Mouse (Mus musculus): ENCODE results near the gene Efr3b. TPM values are rescaled to one million over a fixed set of nuclear protein-coding genes. Genes with fewer than 3 reads are reported as not detected.
"Not testable (repeated sequence)": the region's sequence is repeated elsewhere in the genome, so short reads cannot be mapped to it uniquely, and the experiment has no call there.

Efr3b gene
- polyA plus RNA-seq, 1 experiment from 2014 or later = 3.5 TPM

- Histone ChIP-seq H3K9ac (no peak overlapping the region), H3K4me3 (no peak overlapping the region), H3K27ac (no peak overlapping the region), H3K27me3 (no peaks in the 10 kb centered on the region), H3K4me2 (no peak overlapping the region), H3K36me3 (peaks cover 25% of the 10 kb centered on the region; the same call in 1 of the 2 replicates), H3K9me3 (no peaks in the 10 kb centered on the region), H3K4me1 (no peaks in the 10 kb centered on the region)
- no peak for ATAC-seq (ENCODE audit: insufficient number of reproducible peaks, low FRiP score, low TSS enrichment, low read depth)
- 62% methylated on average over 9 of the region's 9 CpGs for WGBS
Observed at GRCm38 (mm10) chr12:3968380-3968779, 70.3 kb downstream of the Efr3b start.

GRCm38 (mm10) chr12:3967196-3967595 is 71.5 kb downstream of the Efr3b start:
- no peaks in the 10 kb centered on the region for H3K9me3 ChIP-seq
- no peak overlapping the region for H3K9ac ChIP-seq
- no peak overlapping the region for H3K4me3 ChIP-seq
- WGBS = 89% methylated on average over 4 of the region's 4 CpGs
- H3K4me1 ChIP-seq = no peaks in the 10 kb centered on the region
- peaks cover 25% of the 10 kb centered on the region; the same call in 1 of the 2 replicates for H3K36me3 ChIP-seq
- no peak for ATAC-seq (ENCODE audit: insufficient number of reproducible peaks, low FRiP score, low TSS enrichment, low read depth)
- no peaks in the 10 kb centered on the region for H3K27me3 ChIP-seq
- H3K27ac ChIP-seq = no peak overlapping the region
- no peak overlapping the region for H3K4me2 ChIP-seq

- Histone ChIP-seq H3K4me3 (peak overlapping the region; percentile 56), H3K4me2 (peak overlapping the region; percentile 92), H3K27ac (0 out of 2 replicates have a peak overlapping the region, but pooled peaks have one; percentile 87), H3K36me3 (peaks cover 5% of the 10 kb centered on the region; the same call in 1 of the 2 replicates), H3K9me3 (no peaks in the 10 kb centered on the region), H3K9ac (no peak overlapping the region), H3K27me3 (no peaks in the 10 kb centered on the region), H3K4me1 (peaks cover 7% of the 10 kb centered on the region; the same call in 1 of the 2 replicates)
- ATAC-seq (ENCODE audit: insufficient number of reproducible peaks, low FRiP score, low TSS enrichment, low read depth) = no peak
- 44% methylated on average over 4 of the region's 4 CpGs for WGBS
Observed at GRCm38 (mm10) chr12:3960553-3960952, 78.2 kb downstream of the Efr3b start.

DNA sequence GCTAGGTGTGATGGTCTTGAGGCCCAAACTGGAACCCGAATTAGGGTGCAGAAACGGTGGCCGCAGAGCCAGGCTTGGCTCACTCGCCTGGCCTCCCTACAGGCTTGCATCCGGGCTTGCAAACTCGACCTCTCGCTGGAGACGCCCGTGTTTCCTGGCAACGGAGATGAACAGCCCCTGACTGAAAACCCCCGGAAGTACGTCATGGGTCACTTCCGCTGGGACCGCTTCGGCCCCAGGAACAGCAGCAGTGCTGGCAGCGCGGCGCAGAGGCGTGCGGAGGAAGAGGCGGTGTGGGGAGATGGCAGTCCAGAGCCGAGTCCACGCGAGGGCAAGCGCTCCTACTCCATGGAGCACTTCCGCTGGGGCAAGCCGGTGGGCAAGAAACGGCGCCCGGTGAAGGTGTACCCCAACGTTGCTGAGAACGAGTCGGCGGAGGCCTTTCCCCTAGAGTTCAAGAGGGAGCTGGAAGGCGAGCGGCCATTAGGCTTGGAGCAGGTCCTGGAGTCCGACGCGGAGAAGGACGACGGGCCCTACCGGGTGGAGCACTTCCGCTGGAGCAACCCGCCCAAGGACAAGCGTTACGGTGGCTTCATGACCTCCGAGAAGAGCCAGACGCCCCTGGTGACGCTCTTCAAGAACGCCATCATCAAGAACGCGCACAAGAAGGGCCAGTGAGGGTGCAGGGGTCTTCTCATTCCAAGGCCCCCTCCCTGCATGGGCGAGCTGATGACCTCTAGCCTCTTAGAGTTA is 78.7 kb downstream of the Efr3b start:
- peak overlapping the region; percentile 92 for H3K4me2 ChIP-seq
- H3K4me3 ChIP-seq = peak overlapping the region; percentile 56
- peak overlapping the region; percentile 54 for H3K9ac ChIP-seq
- peaks cover 7% of the 10 kb centered on the region; the same call in 1 of the 2 replicates for H3K4me1 ChIP-seq
- WGBS = 2% methylated on average over 52 of the region's 53 CpGs
- no peaks in the 10 kb centered on the region for H3K36me3 ChIP-seq
- ATAC-seq (ENCODE audit: insufficient number of reproducible peaks, low FRiP score, low TSS enrichment, low read depth) = peak; percentile 87
- H3K27ac ChIP-seq = peak overlapping the region; percentile 87
- H3K27me3 ChIP-seq = peaks cover 4% of the 10 kb centered on the region
- no peaks in the 10 kb centered on the region for H3K9me3 ChIP-seq

- H3K27me3 ChIP-seq = peaks cover 18% of the 10 kb centered on the region
- H3K9ac ChIP-seq = no peak overlapping the region
- no peak overlapping the region for H3K27ac ChIP-seq
- no peaks in the 10 kb centered on the region for H3K9me3 ChIP-seq
- ATAC-seq (ENCODE audit: insufficient number of reproducible peaks, low FRiP score, low TSS enrichment, low read depth) = no peak
- H3K4me3 ChIP-seq = no peak overlapping the region
- 20% methylated on average over 3 of the region's 3 CpGs for WGBS
- H3K4me2 ChIP-seq = no peak overlapping the region
- H3K4me1 ChIP-seq = peaks cover 7% of the 10 kb centered on the region; the same call in 1 of the 2 replicates
- no peaks in the 10 kb centered on the region for H3K36me3 ChIP-seq
Observed at GRCm38 (mm10) chr12:3956351-3956750, 82.4 kb downstream of the Efr3b start.

GRCm38 (mm10) chr12:3955371-3955770 is 83.3 kb downstream of the Efr3b start:
- H3K27ac ChIP-seq = no peak overlapping the region
- WGBS = 27% methylated on average over 10 of the region's 10 CpGs

GRCm38 (mm10) chr12:3954651-3955050 is 84.1 kb downstream of the Efr3b start, which contains the start of gene Pomc:
Pomc (plus strand) TSS chr12:3954951.
- peaks cover 18% of the 10 kb centered on the region for H3K27me3 ChIP-seq

More at GRCm38 (mm10) chr12:3955371-3955770, 83.3 kb downstream of the Efr3b start:
- no peak overlapping the region for H3K4me2 ChIP-seq
- H3K9me3 ChIP-seq = no peaks in the 10 kb centered on the region
- H3K4me3 ChIP-seq = no peak overlapping the region
- H3K27me3 ChIP-seq = peaks cover 18% of the 10 kb centered on the region
- peaks cover 3% of the 10 kb centered on the region; the same call in 1 of the 2 replicates for H3K4me1 ChIP-seq
- ATAC-seq (ENCODE audit: insufficient number of reproducible peaks, low FRiP score, low TSS enrichment, low read depth) = no peak
- H3K36me3 ChIP-seq = no peaks in the 10 kb centered on the region
- H3K9ac ChIP-seq = no peak overlapping the region

DNA sequence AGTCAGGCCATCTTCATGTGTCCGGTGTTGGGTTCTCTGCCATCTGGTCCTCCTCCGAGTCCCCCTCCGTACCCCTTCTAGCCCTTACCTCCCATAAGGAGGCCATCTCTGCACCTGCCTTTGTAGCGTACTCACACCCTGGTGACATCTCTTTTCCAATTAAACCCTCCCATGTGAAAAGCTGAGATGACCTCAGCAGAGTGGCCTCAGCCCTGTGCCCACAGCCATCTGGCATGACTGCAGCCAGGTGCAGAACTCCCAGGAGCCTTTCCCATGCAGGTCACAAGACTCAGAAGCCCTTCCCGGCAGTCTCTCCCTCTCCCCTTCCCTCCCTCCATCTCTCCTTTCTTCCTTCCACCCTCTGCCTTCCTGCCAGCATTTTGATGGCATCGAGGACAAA is 91.2 kb downstream of the Efr3b start:
- H3K9ac ChIP-seq = no peak overlapping the region
- no peak overlapping the region for H3K27ac ChIP-seq
- H3K36me3 ChIP-seq = no peaks in the 10 kb centered on the region
- no peaks in the 10 kb centered on the region for H3K4me1 ChIP-seq
- H3K27me3 ChIP-seq = no peaks in the 10 kb centered on the region
- no peaks in the 10 kb centered on the region for H3K9me3 ChIP-seq
- WGBS = 68% methylated on average over 6 of the region's 6 CpGs
- ATAC-seq (ENCODE audit: insufficient number of reproducible peaks, low FRiP score, low TSS enrichment, low read depth) = no peak
- H3K4me3 ChIP-seq = no peak overlapping the region
- no peak overlapping the region for H3K4me2 ChIP-seq

More at GRCm38 (mm10) chr12:3954651-3955050, 84.1 kb downstream of the Efr3b start, which contains the start of gene Pomc:
- ATAC-seq (ENCODE audit: insufficient number of reproducible peaks, low FRiP score, low TSS enrichment, low read depth) = no peak
- no peaks in the 10 kb centered on the region for H3K36me3 ChIP-seq
- no peaks in the 10 kb centered on the region for H3K9me3 ChIP-seq
- H3K4me1 ChIP-seq = no peaks in the 10 kb centered on the region
- 18% methylated on average over 22 of the region's 22 CpGs for WGBS
- no peak within 1 kb of the TSS for H3K9ac ChIP-seq
- no peak within 1 kb of the TSS for H3K4me2 ChIP-seq
- no peak within 1 kb of the TSS for H3K27ac ChIP-seq
- H3K4me3 ChIP-seq = no peak within 1 kb of the TSS

- Histone ChIP-seq H3K4me1 (no peaks in the 10 kb centered on the region), H3K9ac (no peak overlapping the region), H3K27ac (no peak overlapping the region), H3K4me2 (no peak overlapping the region), H3K36me3 (no peaks in the 10 kb centered on the region), H3K9me3 (no peaks in the 10 kb centered on the region), H3K4me3 (no peak overlapping the region), H3K27me3 (no peaks in the 10 kb centered on the region)
- WGBS = 54% methylated on average over 4 of the region's 4 CpGs
- no peak for ATAC-seq (ENCODE audit: insufficient number of reproducible peaks, low FRiP score, low TSS enrichment, low read depth)
Observed at GRCm38 (mm10) chr12:3944454-3945073, 94.2 kb downstream of the Efr3b start.

GRCm38 (mm10) chr12:3942026-3942425 is 96.7 kb downstream of the Efr3b start:
- Histone ChIP-seq H3K27me3 (no peaks in the 10 kb centered on the region), H3K9me3 (no peaks in the 10 kb centered on the region), H3K9ac (no peak overlapping the region), H3K36me3 (no peaks in the 10 kb centered on the region), H3K4me2 (no peak overlapping the region), H3K4me1 (no peaks in the 10 kb centered on the region), H3K27ac (no peak overlapping the region), H3K4me3 (no peak overlapping the region)
- 46% methylated on average over 11 of the region's 11 CpGs for WGBS
- ATAC-seq (ENCODE audit: insufficient number of reproducible peaks, low FRiP score, low TSS enrichment, low read depth) = no peak

- H3K4me2 ChIP-seq; H3K4me1 ChIP-seq; H3K4me3 ChIP-seq; H3K27me3 ChIP-seq; H3K9ac ChIP-seq; H3K9me3 ChIP-seq; ATAC-seq (ENCODE audit: insufficient number of reproducible peaks, low FRiP score, low TSS enrichment, low read depth); H3K27ac ChIP-seq; H3K36me3 ChIP-seq: not testable (repeated sequence)
- WGBS = 89% methylated on average over 39 of the region's 47 CpGs
Observed at GRCm38 (mm10) chr12:3930090-3930865, 108.4 kb downstream of the Efr3b start.
